Mouse (Mus musculus) activated CD4-positive, CD25-positive, alpha-beta regulatory T cell (primary cell): ENCODE measurements around the gene Calhm3. TPM values are rescaled to one million over a fixed set of nuclear protein-coding genes. Genes with fewer than 3 reads are reported as not detected.

Experiments used
- polyA plus RNA-seq, 2 experiments: library from polyadenylated mRNA; unstranded; fragments of 100-300 nt; shearing (Covaris generic); gene quantifications; one replicate each; pipeline ENCODE4 v1.2.1; 2017

Gene Calhm3
- polyA plus RNA-seq: not detected

DNA sequence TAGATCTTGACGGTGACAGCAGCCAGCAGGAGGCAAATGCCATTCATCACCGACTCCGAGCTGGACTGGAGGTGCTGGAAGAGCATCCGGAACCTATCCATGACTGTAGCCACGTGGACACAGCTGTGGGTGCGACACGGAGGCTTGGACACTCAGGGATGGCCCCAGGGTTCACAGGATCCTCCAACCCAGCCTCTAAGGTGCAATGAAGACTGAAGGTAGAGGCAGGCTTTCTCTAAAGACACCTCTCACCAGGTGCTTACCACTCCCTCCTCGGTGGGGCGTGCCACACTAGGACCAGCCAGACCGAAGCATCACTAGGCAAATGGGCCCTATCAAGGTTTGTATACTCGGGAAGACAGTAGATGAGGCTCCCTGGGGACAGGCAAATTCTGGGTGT is at the start of gene Calhm3:
Calhm3 (minus strand) TSS at position 101 of the 400 bp plus-strand sequence.

DNA sequence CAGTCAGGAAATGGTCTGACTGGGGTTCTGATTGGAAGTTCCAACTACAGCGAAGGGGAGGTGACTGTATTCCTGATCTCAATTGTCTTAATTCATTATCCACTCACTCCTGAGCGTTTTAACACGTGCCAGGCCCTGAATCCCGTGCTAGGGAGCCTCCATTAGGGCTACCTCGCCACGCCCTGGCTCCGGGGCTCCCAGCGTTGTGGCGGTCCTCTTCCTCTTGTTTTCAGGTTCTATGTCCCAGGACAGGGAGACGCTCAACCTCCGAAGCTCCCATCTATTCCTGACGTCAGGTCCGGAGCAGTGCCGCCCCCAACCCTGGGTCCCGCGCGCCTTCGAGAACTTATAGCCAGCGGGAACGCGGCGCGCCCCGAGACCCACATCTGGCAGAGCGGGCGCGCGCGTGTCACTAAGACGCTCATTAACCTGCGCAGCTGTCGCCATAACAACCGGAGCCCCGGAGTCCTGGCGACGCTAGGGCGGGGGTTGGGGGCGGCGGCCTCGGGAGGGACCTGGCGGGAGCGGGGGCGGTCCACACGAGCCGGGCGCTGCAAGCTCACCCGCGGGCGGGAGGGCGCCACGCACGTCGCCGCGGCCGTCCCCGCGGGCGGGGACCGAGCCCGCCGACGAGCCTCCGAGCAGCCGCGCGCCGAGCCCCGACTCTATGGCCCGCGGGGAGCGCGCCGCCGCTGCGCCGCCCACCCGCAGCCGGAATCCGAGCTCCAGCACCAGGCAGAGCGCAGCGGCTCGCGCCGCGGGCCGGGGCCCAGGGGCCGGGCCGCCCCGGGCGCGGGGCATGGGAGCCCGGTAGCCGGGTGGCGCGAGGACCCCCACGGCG is 21.1 kb upstream of the Calhm3 start, which contains the start of gene Neurl1a:
Neurl1a (plus strand) TSS at position 390 of the 841 bp plus-strand sequence.

DNA sequence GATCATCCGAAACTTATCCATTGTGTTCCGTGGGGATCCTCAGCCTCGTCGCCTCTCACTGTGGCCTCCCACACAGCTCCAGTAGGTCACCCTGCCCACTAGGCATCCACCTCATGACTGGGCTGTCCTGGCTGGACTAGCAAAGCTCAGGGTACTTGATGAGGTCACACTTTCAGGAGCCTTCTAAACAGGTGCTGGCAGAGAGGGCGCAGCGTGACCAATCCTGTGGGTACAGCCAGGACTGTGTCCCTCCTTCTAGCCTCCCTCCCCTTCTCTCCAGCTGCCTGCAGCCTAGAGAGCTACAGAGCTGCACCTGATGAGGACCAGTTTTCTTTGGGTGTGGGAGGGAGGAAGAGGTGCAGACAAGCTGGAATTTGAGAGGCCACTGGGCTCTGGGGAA is 13.4 kb downstream of the Calhm3 start, which contains the start of gene Calhm1:
Calhm1 (minus strand) TSS at position 101 of the 400 bp plus-strand sequence.

GRCm38 (mm10) chr19:47137771-47138421 is 19.7 kb downstream of the Calhm3 start, which contains the start of gene Calhm2:
Gene Calhm2, minus strand, starts transcription at chr19:47138294.

Other genes starting within 250 kb of the Calhm3 start
- gene Ina, start 143.1 kb downstream of the Calhm3 start, polyA plus RNA-seq: under 1 TPM in 1 of 2 experiments, not detected in 1; 0.25 TPM
- 10 to 100 TPM; 38.6 to 51.7 TPM for gene Nt5c2, start 142.6 kb downstream of the Calhm3 start, polyA plus RNA-seq
- 10 to 100 TPM; 23.1 to 27.1 TPM for gene Pcgf6, start 106.9 kb downstream of the Calhm3 start, polyA plus RNA-seq
- 10 to 100 TPM; 11.5 to 13.1 TPM for gene Taf5, start 90.0 kb downstream of the Calhm3 start, polyA plus RNA-seq
- 100 to 1,000 TPM; 491 to 498 TPM for gene Usmg5, start 67.1 kb downstream of the Calhm3 start, polyA plus RNA-seq
- gene Pdcd11, start 67.0 kb downstream of the Calhm3 start, polyA plus RNA-seq: 10 to 100 TPM in 1 of 2 experiments, 1 to 10 TPM in 1; 6.7 to 12.0 TPM
- 10 to 100 TPM; 11.9 to 23.7 TPM for gene Calhm2, start 19.5 kb downstream of the Calhm3 start, polyA plus RNA-seq
- gene Calhm1, start 13.5 kb downstream of the Calhm3 start, polyA plus RNA-seq: not detected
- gene Neurl1a, start 21.1 kb upstream of the Calhm3 start, polyA plus RNA-seq: under 1 TPM in 1 of 2 experiments, not detected in 1; 0.28 TPM